Mouse (Mus musculus): Measurements from ENCODE around the gene Gm13941.
A peak's percentile ranks its signal among the peaks of the same experiment; 100 is the strongest.

The Gm13941 gene

GRCm38 (mm10) chr2:111105882-111106281 is at the start of gene Gm13941:
Gene Gm13941, minus strand, starts transcription at chr2:111105982.
- DNase-seq (ENCODE audit: low read depth, low spot score), result no peak

- DNase-seq (ENCODE audit: low read depth, low spot score), result no peak
These were observed 47.1 kb upstream of the Gm13941 start, which contains the start of gene Gm15130 for GRCm38 (mm10) chr2:111152836-111153235. Gene Gm15130, minus strand, starts transcription at chr2:111152936.

GRCm38 (mm10) chr2:111135739-111136138 is 30.0 kb upstream of the Gm13941 start:
- no peak for DNase-seq (ENCODE audit: low read depth, low spot score)

GRCm38 (mm10) chr2:111058586-111059261 is 47.1 kb downstream of the Gm13941 start:
- peak; percentile 40 for DNase-seq (ENCODE audit: low read depth, low spot score)

Data from embryo, embryonic 11.5 days (tissue).